Mouse (Mus musculus) embryo, embryonic 9.5 days (tissue): ENCODE measurements at regions not wholly inside any gene's neighbourhood (a gene's known extent, or its start where the extent isn't known, plus 50 kb on each side); places are given as distances from the start of the nearest gene placed in this dataset.
"Not testable (repeated sequence)": the region's sequence is repeated elsewhere in the genome, so short reads cannot be mapped to it uniquely, and the experiment has no call there.

Experiments
- DNase-seq: peaks from one replicate; pipeline ENCODE4 v3.0.0-alpha.2; 2017; ENCODE audit errors: extremely low spot score

DNA sequence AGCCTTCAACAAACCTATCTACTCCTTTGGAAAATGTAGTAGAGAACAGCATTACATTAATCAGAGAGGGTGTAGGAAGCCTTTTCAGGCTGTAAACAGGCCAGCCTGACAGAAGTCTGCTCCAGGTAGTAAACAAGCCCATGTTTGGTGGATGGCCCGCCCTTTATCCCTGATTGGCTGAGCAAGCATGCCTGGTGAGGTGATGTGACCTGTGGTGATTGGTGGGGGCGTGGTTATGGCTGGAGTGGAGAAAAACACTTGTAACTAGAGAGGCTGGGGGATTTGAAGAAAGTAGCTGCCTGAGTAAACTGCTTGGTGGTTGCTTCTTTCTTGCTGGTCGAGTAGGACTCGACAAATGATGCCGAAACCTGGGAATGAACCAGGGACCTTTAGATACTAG is 621.3 kb upstream of the Dsel start:
- not testable (repeated sequence) for DNase-seq

DNA sequence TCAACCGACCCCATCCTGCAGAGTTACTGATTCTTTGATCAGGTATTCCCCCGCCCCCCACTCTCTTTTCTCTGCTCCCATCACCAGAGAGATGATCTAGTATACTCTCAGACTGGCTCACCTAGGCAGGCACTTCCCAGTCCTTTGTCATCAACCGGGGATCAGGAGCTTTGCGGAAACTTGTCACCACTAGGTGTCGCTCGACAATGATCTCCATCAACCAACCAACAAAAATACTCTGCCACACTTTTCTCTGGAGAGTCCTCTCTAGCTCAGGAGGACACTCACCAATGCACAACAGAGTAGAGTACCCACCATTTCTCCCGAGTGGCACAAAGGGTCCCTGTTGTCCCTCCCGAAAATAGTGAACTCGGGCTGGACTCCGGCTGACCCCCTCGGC is 591.3 kb upstream of the Dsel start:
- DNase-seq: peak; percentile 44

DNA sequence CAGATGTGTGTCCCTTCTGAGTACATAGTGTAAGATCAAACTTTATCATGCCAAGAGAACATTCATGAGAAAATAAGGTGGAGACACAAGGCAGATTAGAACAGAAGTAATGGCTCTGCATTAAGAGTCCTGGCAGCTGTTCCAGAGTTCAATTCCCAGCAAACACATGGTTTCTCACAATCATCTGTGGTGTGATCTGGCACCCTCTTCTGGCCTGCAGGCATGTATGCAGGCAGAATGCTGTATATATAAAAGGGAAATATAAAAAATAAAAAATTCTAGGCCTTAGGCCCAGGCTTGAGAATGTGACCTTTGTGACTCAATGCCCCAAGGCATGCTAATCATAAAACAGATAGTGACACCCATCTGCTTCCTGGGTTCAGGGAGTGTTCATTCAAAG is 587.7 kb upstream of the Dsel start:
- no peak for DNase-seq

DNA sequence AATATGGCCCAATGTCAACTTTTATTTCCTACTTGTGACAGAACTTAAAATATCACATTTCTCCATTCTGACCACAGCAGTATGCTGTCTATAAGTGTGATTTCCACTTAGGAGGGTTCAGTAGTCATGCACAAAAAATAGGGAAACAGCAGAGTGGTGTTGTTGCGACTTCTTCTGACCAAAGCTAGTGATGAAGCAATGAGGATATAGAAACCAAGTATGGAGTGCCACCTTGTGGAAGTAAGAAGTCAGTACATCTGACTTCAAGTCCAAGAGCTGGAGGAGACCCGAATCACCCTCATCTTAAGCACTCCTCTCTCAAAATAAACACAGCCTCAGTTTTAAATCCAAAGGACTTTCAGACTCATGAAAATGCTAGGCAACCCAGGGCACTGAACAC is 586.9 kb upstream of the Dsel start:
- DNase-seq: peak; percentile 3

DNA sequence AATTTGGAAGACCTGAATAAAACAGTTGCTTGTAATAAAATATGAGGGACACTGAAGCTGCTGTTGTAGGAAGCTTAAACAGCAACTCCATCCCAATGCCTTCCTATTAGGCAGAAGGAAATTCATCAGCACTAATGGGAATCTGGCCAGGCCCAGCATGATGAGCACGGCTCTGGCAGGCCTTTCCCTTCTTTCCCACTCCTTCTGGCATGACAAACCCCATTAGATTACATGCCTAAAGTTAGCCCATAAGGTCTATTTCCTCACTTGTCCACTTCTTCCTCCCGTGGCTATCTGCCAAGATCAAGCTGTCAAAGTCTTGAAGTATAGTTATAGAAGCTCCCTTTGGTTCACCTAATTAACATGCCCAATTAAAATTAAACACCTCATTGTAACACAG is 574.4 kb upstream of the Dsel start:
- no peak for DNase-seq

DNA sequence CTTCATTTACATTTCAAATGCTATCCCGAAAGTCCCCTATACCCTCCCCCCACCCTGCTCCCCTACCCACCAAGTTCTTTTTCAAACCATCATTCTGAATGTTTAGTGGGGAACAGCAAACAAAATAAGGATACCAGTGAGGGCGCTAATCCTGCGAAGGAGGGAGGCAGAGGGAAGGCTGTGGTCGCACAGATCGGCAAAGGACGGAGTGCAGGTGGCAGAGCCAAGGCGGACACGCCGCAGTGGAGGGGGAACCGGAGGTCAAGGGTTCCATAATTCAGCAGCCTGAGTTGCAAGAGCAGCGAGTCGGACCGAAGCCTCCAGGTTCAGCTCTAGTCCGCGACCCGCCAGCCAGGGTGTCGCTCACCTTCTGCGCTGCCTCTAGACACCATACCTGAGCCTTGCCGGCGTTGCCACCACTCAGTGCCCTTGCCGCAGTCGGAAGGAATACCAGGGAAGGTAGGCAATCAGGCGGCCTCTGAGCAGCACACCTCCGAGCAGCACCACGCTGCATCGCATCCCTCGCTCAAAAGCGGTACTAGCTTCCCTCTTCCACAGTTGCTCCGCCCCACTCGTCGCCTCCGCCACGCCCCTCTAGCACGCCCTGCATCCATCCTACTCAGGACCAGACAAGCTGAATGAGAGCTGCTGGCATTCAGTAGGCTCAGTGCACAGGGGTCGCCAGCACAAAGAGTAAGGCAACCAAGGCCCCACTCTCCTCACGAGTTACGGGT is 551.8 kb upstream of the Dsel start:
- DNase-seq: peak; percentile 65

DNA sequence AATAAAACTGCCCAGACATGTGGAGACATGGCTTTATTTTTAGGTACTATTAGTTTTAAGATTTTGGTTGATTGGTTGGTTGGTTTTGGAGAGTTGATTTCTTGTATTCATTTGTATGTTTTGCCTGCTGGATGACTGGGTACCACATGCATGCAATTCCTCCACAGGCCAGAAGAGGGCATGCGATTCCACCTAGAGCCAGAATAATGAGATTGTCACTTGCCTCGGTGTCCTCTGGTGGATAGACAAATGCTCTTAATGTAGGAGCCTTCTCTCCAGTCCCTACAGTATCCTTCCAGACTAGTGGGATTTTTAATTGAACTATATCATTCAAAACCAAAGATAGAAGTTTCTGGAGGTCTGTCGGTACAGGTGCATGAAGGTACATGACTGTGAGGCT is 524.1 kb upstream of the Dsel start:
- DNase-seq: peak; percentile 42

DNA sequence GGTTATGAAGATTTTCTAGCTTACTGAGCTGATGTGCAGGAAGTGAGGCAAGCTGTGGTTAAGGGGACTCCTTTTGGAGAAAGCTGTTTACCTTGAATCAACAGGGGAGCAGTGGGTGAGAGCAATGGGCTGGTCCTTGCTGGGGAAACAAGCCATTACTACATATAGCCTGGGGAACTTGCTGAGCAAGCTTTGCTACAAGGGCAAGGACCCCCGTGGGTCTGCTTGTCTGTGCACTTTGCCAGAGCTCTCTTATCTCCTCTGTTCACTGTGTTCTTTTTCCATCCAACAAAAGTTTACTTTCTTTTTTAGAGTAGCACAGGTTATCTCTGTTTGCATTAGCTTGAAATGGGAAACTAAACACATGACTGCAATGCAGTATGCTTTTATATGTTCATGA is 519.3 kb upstream of the Dsel start:
- DNase-seq: no peak

DNA sequence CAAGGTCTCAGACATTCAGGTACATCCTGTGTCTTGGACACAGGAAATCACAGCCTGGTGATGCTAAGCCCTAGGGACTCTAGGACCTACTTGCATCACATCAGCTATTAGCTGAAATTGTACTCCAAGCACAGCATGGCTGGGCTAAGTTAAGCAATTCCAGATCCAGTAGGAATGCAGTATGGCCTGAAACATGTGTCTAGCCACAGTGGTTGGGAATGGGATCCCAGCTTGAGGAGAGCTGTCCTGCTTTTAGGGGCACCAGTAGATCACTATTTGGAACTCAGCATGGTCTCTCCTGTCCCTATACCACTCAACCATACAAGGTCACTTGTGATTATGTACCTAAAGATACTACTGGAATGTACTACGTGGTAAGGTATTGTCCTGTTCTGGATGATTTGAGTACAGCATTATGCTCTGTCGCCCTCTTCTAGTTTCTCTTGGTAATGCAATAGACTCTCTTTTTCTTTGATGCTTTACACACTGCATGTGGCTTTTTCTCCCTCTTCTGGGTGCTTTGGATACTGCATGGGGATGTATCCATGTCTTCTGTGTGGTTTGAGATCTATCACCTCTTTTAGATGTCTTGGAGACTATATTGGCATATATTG is 515.0 kb upstream of the Dsel start:
- DNase-seq: peak; percentile 39

DNA sequence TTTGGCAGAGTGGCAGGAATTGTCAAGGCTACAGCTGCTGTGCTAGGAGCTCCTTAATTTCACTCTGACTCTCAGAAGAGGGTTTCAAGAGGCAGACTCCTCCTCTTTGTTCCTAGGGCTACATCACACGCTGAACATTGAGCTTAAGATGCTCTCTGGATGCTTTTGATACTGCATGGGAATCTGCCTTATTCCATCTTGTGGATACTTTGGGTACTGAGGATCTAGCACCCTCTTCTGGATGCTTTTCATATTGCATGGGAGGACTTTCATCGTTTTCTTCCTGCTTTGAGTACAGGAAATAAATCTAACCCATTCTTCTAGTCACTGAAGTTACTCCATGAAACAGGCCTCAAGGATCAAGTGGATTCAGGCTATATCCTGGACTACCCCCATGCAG is 513.9 kb upstream of the Dsel start:
- DNase-seq: peak; percentile 65

DNA sequence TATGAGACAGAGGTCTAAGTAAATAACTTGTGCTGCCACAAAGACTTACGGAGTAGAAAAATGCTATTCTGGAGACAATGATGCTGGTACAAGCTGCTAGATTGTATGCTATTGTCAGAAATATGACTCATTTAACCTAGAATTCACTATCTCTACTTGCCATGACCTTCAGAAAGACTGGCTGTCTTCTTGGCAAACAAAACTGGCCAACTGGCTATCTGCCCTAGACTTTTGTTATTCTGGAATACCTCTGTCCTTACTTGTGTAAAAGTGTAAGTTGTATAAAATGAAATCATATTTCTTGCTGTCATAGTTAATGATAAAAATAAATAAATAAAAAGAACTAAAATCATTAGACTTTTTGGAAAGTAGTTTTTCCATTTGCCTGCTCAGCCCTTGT is 491.1 kb upstream of the Dsel start:
- DNase-seq: no peak
